ENCODE assay signal across 10 mouse cellular contexts in genomic region chr15:3269496-3269895, GRCm38 (mm10). TPM values are rescaled to one million over a fixed set of nuclear protein-coding genes. Genes with fewer than 3 reads are reported as not detected.
DNase-seq lines count a peak whose midpoint lies in the region; ATAC-seq and TF ChIP-seq lines count a peak whose summit lies in the region.
"Had no signal": no experiment of that assay in that cellular context is flagged by ENCODE, and none has a peak within 500 bp of the region (broad histone marks: within the 10 kb centered on the region; RNA-seq: fewer than 3 reads in every experiment).

No protein-coding gene starts in this region.

- 25% methylated on average over 4 of the region's 4 CpGs for WGBS in kidney, postnatal 0 days
- WGBS in embryonic facial prominence, embryonic 15.5 days = 25% methylated on average over 4 of the region's 4 CpGs
- 60% methylated on average over 4 of the region's 4 CpGs for WGBS in liver, embryonic 15.5 days (ENCODE audit: insufficient replicate concordance)

- H3K9ac ChIP-seq in kidney, postnatal 0 days (ENCODE audit: low read depth, low read length) = no peak overlapping the region
- no peak overlapping the region for H3K9ac ChIP-seq in embryonic facial prominence, embryonic 15.5 days
- H3K9ac ChIP-seq in liver, embryonic 15.5 days = no peak overlapping the region

- H3K4me2 ChIP-seq in kidney, postnatal 0 days (ENCODE audit: low read length) = peak overlapping the region; percentile 52; the same call in 1 of the 2 replicates
- no peak overlapping the region; the same call in 1 of the 2 replicates for H3K4me2 ChIP-seq in embryonic facial prominence, embryonic 15.5 days (replicated peaks)
- peak overlapping the region; percentile 58; the same call in 1 of the 2 replicates for H3K4me2 ChIP-seq in liver, embryonic 15.5 days

- peak; percentile 46; the same call in 1 of the 2 replicates for ATAC-seq in kidney, postnatal 0 days (replicated peaks; ENCODE audit: low FRiP score, low read depth)
- ATAC-seq in embryonic facial prominence, embryonic 15.5 days (ENCODE audit: insufficient number of reproducible peaks, low FRiP score, low TSS enrichment, low read depth) = peak; percentile 51; the same call in 1 of the 2 replicates
- ATAC-seq in liver, embryonic 15.5 days (ENCODE audit: insufficient read depth) = no peak

- intact Hi-C loops in left cerebral cortex, postnatal 25 days (cut with DNase I) = no loop called here

- DNase-seq in kidney, postnatal 0 days (ENCODE audit: low spot score) = peak; percentile 62
- DNase-seq in kidney, postnatal 25 days = no peak
- peak; percentile 47 for DNase-seq in embryo, embryonic 11 days
- no peak for DNase-seq in urinary bladder, postnatal 10 days (ENCODE audit: low spot score)
- no peak for DNase-seq in layer of hippocampus, postnatal 10 days (ENCODE audit: low spot score in 2 of 2)
- no peak for DNase-seq in left cerebral cortex, postnatal 25 days (ENCODE audit: low spot score in 2 of 2)

- H3K27ac ChIP-seq in kidney, postnatal 0 days = peak overlapping the region; percentile 94
- H3K27ac ChIP-seq in embryonic facial prominence, embryonic 15.5 days (replicated peaks) = peak overlapping the region; percentile 93
- H3K27ac ChIP-seq in liver, embryonic 15.5 days (replicated peaks) = peak overlapping the region; percentile 68

- H3K4me1 ChIP-seq in kidney, postnatal 0 days (replicated peaks; ENCODE audit: insufficient read depth, low read length) = peaks cover 3% of the 10 kb centered on the region; the same call in 1 of the 2 replicates
- peaks cover 17% of the 10 kb centered on the region for H3K4me1 ChIP-seq in embryonic facial prominence, embryonic 15.5 days
- peaks cover 13% of the 10 kb centered on the region for H3K4me1 ChIP-seq in liver, embryonic 15.5 days (replicated peaks)

- no peaks in the 10 kb centered on the region for H3K9me3 ChIP-seq in kidney, postnatal 0 days (replicated peaks; ENCODE audit: low read length)
- no peaks in the 10 kb centered on the region for H3K9me3 ChIP-seq in embryonic facial prominence, embryonic 15.5 days (replicated peaks)
- no peaks in the 10 kb centered on the region for H3K9me3 ChIP-seq in liver, embryonic 15.5 days (replicated peaks)

- no peaks in the 10 kb centered on the region for H3K36me3 ChIP-seq in kidney, postnatal 0 days (ENCODE audit: insufficient read depth, low read length)
- no peaks in the 10 kb centered on the region for H3K36me3 ChIP-seq in embryonic facial prominence, embryonic 15.5 days
- H3K36me3 ChIP-seq in liver, embryonic 15.5 days (replicated peaks) = no peaks in the 10 kb centered on the region

- H3K27me3 ChIP-seq in kidney, postnatal 0 days (ENCODE audit: insufficient read depth, low read length) = no peaks in the 10 kb centered on the region
- H3K27me3 ChIP-seq in embryonic facial prominence, embryonic 15.5 days = no peaks in the 10 kb centered on the region
- no peaks in the 10 kb centered on the region for H3K27me3 ChIP-seq in liver, embryonic 15.5 days

- no peak for TF ChIP-seq CTCF in kidney, postnatal 0 days (IDR thresholded peaks at IDR 0.05; ENCODE audit: low read depth)

- no peak overlapping the region for H3K4me3 ChIP-seq in kidney, postnatal 0 days (replicated peaks; ENCODE audit: low read depth, low read length)
- no peak overlapping the region for H3K4me3 ChIP-seq in embryonic facial prominence, embryonic 15.5 days (replicated peaks)
- H3K4me3 ChIP-seq in liver, embryonic 15.5 days (replicated peaks) = no peak overlapping the region

RNA-seq across cellular contexts. Expression of gene Selenop, which starts 1.1 kb away (rescaled TPM):
- polyA plus RNA-seq in kidney, postnatal 0 days (2015; fragmentation: Nextera tagmentation; extraction: Ambion mirVana) = 207 and 225 TPM in 2 replicates
- polyA plus RNA-seq in embryonic facial prominence, embryonic 15.5 days (2015; fragmentation: Nextera tagmentation; extraction: Ambion mirVana) = 154 and 158 TPM in 2 replicates
- polyA plus RNA-seq in liver, embryonic 15.5 days (2015; fragmentation: Nextera tagmentation; extraction: Ambion mirVana) = 703 and 863 TPM in 2 replicates
- total RNA-seq in layer of hippocampus, postnatal 10 days (2021) = 100 to 1,000 TPM; 230 to 263 TPM
- total RNA-seq in left cerebral cortex, postnatal 25 days (2021) = 100 to 1,000 TPM; 309 to 364 TPM

RNA-seq across cellular contexts. Expression of gene Ccdc152, which starts 33.8 kb away (rescaled TPM):
- polyA plus RNA-seq in kidney, postnatal 0 days (2015; fragmentation: Nextera tagmentation; extraction: Ambion mirVana) = 0.58 and 0.82 TPM in 2 replicates
- 0.46 TPM in 1 of 2 replicates, not detected in the other for polyA plus RNA-seq in embryonic facial prominence, embryonic 15.5 days (2015; fragmentation: Nextera tagmentation; extraction: Ambion mirVana)
- 0.78 and 1.1 TPM in 2 replicates for polyA plus RNA-seq in liver, embryonic 15.5 days (2015; fragmentation: Nextera tagmentation; extraction: Ambion mirVana)
- total RNA-seq in layer of hippocampus, postnatal 10 days (2021) = not detected
- total RNA-seq in left cerebral cortex, postnatal 25 days (2021) = not detected
- total RNA-seq: adrenal gland, postnatal 36 days; megakaryocyte progenitor cell, adult 5-6 weeks had no signal

Comparison
In these comparisons a context has a peak if more than half of its experiments do, and no peak if none do; other contexts are left out.
1. DNase-seq: peak in kidney, postnatal 0 days (single experiment) and embryo, embryonic 11 days (single experiment); none in kidney, postnatal 25 days (0 of 2), urinary bladder, postnatal 10 days (single experiment), layer of hippocampus, postnatal 10 days (0 of 2) and left cerebral cortex, postnatal 25 days (0 of 2).
2. Peak in every context shown above with its lines, with median percentiles within 50 percentile points of each other: H3K27ac ChIP-seq.